ENCODE assay signal across 11 mouse cellular contexts in the genomic region with DNA sequence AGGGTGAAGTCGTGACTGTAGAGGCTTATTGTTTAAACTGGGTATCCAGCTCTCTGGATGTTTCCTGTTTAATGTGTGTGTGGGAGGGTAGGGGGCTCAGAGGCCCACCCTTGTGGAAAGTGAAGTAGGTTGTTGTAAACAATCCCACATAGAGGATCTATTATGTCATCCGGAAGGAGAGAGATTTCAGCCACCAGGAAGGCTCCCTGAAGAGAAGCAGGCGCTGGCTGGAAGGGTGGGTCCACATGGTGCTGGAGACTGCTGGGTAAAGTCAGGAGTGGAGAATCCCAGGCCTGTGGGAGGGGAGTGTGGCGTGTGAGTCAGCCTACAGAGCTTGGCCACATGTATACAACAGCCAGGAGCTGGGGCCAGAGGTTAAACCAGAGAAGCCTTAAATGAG. TPM values are rescaled to one million over a fixed set of nuclear protein-coding genes. Genes with fewer than 3 reads are reported as not detected.
DNase-seq lines count a peak whose midpoint lies in the region; ATAC-seq lines count a peak whose summit lies in the region.
"Had no signal": no experiment of that assay in that cellular context is flagged by ENCODE, and none has a peak within 500 bp of the region (broad histone marks: within the 10 kb centered on the region; RNA-seq: fewer than 3 reads in every experiment).

No protein-coding gene starts in this region.

- ATAC-seq in heart, embryonic 15.5 days (replicated peaks; ENCODE audit: insufficient number of reproducible peaks, insufficient read depth, low FRiP score, low read depth) = peak; percentile 61
- ATAC-seq: inflammation-experienced regulatory T-cells, adult 6 months had no signal

- H3K9me3 ChIP-seq in heart, embryonic 15.5 days (replicated peaks) = no peaks in the 10 kb centered on the region
- H3K9me3 ChIP-seq: limb, embryonic 12.5 days; neural tube, embryonic 15.5 days had no signal

- no peak overlapping the region for H3K4me3 ChIP-seq in heart, embryonic 15.5 days
- H3K4me3 ChIP-seq: limb, embryonic 12.5 days; neural tube, embryonic 15.5 days had no signal

- 40% methylated on average over 4 of the region's 4 CpGs for WGBS in heart, embryonic 15.5 days

- H3K36me3 ChIP-seq in heart, embryonic 15.5 days = peaks cover 2% of the 10 kb centered on the region; the same call in 1 of the 2 replicates
- H3K36me3 ChIP-seq: neural tube, embryonic 15.5 days had no signal

- H3K4me2 ChIP-seq in heart, embryonic 15.5 days = no peak overlapping the region
- H3K4me2 ChIP-seq: limb, embryonic 12.5 days; neural tube, embryonic 15.5 days had no signal

- peak overlapping the region; percentile 48 for H3K27ac ChIP-seq in heart, embryonic 15.5 days
- H3K27ac ChIP-seq: limb, embryonic 12.5 days; neural tube, embryonic 15.5 days had no signal

- no peaks in the 10 kb centered on the region for H3K27me3 ChIP-seq in heart, embryonic 15.5 days
- H3K27me3 ChIP-seq: limb, embryonic 12.5 days; neural tube, embryonic 15.5 days had no signal

- no peak overlapping the region for H3K9ac ChIP-seq in heart, embryonic 15.5 days
- H3K9ac ChIP-seq: limb, embryonic 12.5 days; neural tube, embryonic 15.5 days had no signal

- peaks cover 29% of the 10 kb centered on the region for H3K4me1 ChIP-seq in heart, embryonic 15.5 days (replicated peaks)

- DNase-seq in heart, adult 11 months = peak; percentile 96
- DNase-seq in heart, adult 8-10 months (ENCODE audit: low spot score) = no peak
- DNase-seq in Muller cell, postnatal 12 days (ENCODE audit: inconsistent ontology term) = peak; percentile 48
- DNase-seq in lung, postnatal 10 days = peak; percentile 83
- no peak for DNase-seq in right cerebral cortex, postnatal 4 days
- no peak for DNase-seq in MN1 (ENCODE audit: low spot score)
- DNase-seq in natural killer cell, adult 2 months (ENCODE audit: low spot score in 2 of 2) = no peak

RNA-seq across cellular contexts. Expression of gene Alas1, which starts 1.8 kb away (rescaled TPM):
- 100 to 1,000 TPM; 335 to 477 (median 407) TPM for total RNA-seq in heart, adult 8-10 months (2022)
- 168 and 187 TPM in 2 replicates for polyA plus RNA-seq in heart, embryonic 15.5 days (2015; fragmentation: Nextera tagmentation; extraction: Ambion mirVana)

RNA-seq across cellular contexts. Expression of gene Tlr9, which starts 27.8 kb away (rescaled TPM):
- under 1 TPM; 0.33 to 0.57 (median 0.42) TPM for total RNA-seq in heart, adult 8-10 months (2022)
- 0.04 and 0.08 TPM in 2 replicates for polyA plus RNA-seq in heart, embryonic 15.5 days (2015; fragmentation: Nextera tagmentation; extraction: Ambion mirVana)
- polyA plus RNA-seq: limb, embryonic 12.5 days; neural tube, embryonic 15.5 days had no signal

RNA-seq across cellular contexts. Expression of gene Poc1a, which starts 30.6 kb away (rescaled TPM):
- total RNA-seq in heart, adult 8-10 months (2022) = 1 to 10 TPM; 3.2 to 4.9 (median 4.7) TPM
- 23.7 and 26.8 TPM in 2 replicates for polyA plus RNA-seq in heart, embryonic 15.5 days (2015; fragmentation: Nextera tagmentation; extraction: Ambion mirVana)

RNA-seq across cellular contexts. Expression of gene Twf2, which starts 47.3 kb away (rescaled TPM):
- total RNA-seq in heart, adult 8-10 months (2022) = 100 to 1,000 TPM; 188 to 245 (median 236) TPM
- 46.7 and 52.9 TPM in 2 replicates for polyA plus RNA-seq in heart, embryonic 15.5 days (2015; fragmentation: Nextera tagmentation; extraction: Ambion mirVana)

RNA-seq across cellular contexts. Expression of gene Ppm1m, which starts 50.7 kb away (rescaled TPM):
- 10 to 100 TPM in 3 of 4 experiments, 1 to 10 TPM in 1; 9.4 to 12.8 (median 12.3) TPM for total RNA-seq in heart, adult 8-10 months (2022)
- polyA plus RNA-seq in heart, embryonic 15.5 days (2015; fragmentation: Nextera tagmentation; extraction: Ambion mirVana) = 23.1 and 33.6 TPM in 2 replicates

Comparison
In these comparisons a context has a peak if more than half of its experiments do, and no peak if none do; other contexts are left out.
1. DNase-seq: peak in heart, adult 11 months (single experiment), Muller cell, postnatal 12 days (single experiment) and lung, postnatal 10 days (single experiment); none in heart, adult 8-10 months (single experiment), right cerebral cortex, postnatal 4 days (single experiment), MN1 (single experiment) and natural killer cell, adult 2 months (0 of 2).